Mouse (Mus musculus) ES-E14 (cell line): ENCODE measurements around the gene Galnt14.

Experiments used
- CHD2 ChIP-seq: IDR thresholded peaks from 2 replicates; pipeline ENCODE4 v1.6.1; 2014; ENCODE audit warnings: mild to moderate bottlenecking, low read depth, low read length, inconsistent platforms
- HCFC1 ChIP-seq: IDR thresholded peaks from 2 replicates; pipeline ENCODE4 v1.6.1; 2012; ENCODE audit warnings: low read length, inconsistent platforms, borderline replicate concordance; ENCODE audit not compliant: insufficient read depth
- ZC3H11A ChIP-seq: IDR thresholded peaks from 2 replicates; pipeline ENCODE4 v1.6.1; 2012; ENCODE audit warnings: low read depth, mild to moderate bottlenecking, inconsistent platforms, low read length, borderline replicate concordance
- ZNF384 ChIP-seq: IDR thresholded peaks from 2 replicates; pipeline ENCODE4 v1.6.1; 2012; ENCODE audit warnings: low read depth, low read length, inconsistent platforms

GRCm38 (mm10) chr17:73449104-73449503 lies 261.1 kb downstream of the Galnt14 start:
- TF ChIP-seq CHD2 = no peak
- TF ChIP-seq HCFC1 = no peak
- no peak for TF ChIP-seq ZNF384
- TF ChIP-seq ZC3H11A = no peak
